ENCODE assay signal across 27 mouse cellular contexts in the genomic region with DNA sequence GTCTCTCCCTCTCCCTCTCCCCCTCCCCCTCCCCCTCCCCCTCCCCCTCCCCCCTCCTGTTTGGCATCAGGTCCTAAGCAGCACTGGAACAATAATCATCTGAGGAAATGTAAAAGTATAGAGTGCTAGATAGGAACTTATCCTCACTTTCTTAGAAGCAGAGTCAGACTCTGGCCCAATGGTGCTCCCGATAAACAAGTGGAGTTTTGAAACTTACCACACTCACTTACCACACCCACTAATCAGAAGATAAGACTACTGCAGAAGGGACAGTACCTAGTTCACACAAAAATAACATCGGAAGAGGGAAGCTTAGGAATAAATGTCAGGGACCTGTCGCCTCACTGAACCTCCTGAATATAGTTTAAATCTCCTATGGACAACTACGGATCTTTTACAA. TPM values are rescaled to one million over a fixed set of nuclear protein-coding genes. Genes with fewer than 3 reads are reported as not detected.
DNase-seq lines count a peak whose midpoint lies in the region; ATAC-seq and TF ChIP-seq lines count a peak whose summit lies in the region.
"Had no signal": no experiment of that assay in that cellular context is flagged by ENCODE, and none has a peak within 500 bp of the region (broad histone marks: within the 10 kb centered on the region; RNA-seq: fewer than 3 reads in every experiment).

No protein-coding gene starts in this region.

- WGBS in stomach, embryonic 14.5 days, result 92% methylated on average over 4 of the region's 4 CpGs
- 85% methylated on average over 4 of the region's 4 CpGs for WGBS in stomach, postnatal 0 days
- WGBS in liver, embryonic 16.5 days (ENCODE audit: insufficient replicate concordance), result 51% methylated on average over 4 of the region's 4 CpGs

- H3K4me1 ChIP-seq in stomach, embryonic 14.5 days (ENCODE audit: control insufficient read depth, insufficient read depth, low read length), result no peaks in the 10 kb centered on the region
- no peaks in the 10 kb centered on the region for H3K4me1 ChIP-seq in stomach, postnatal 0 days (replicated peaks; ENCODE audit: control insufficient read depth, insufficient read depth)
- H3K4me1 ChIP-seq in liver, embryonic 16.5 days (ENCODE audit: control insufficient read depth, low read depth, low read length), result peaks cover 19% of the 10 kb centered on the region
- H3K4me1 ChIP-seq: embryonic facial prominence, embryonic 15.5 days; intestine, embryonic 15.5 days; limb, embryonic 12.5 days had no signal

- no peaks in the 10 kb centered on the region for H3K36me3 ChIP-seq in stomach, embryonic 14.5 days (ENCODE audit: control insufficient read depth, insufficient read depth, low read length)
- no peaks in the 10 kb centered on the region for H3K36me3 ChIP-seq in stomach, postnatal 0 days (ENCODE audit: control insufficient read depth, insufficient read depth, low read length)
- no peaks in the 10 kb centered on the region for H3K36me3 ChIP-seq in liver, embryonic 16.5 days (ENCODE audit: control insufficient read depth, insufficient read depth)
- H3K36me3 ChIP-seq: embryonic facial prominence, embryonic 15.5 days; forebrain, embryonic 10.5 days; intestine, embryonic 15.5 days; limb, embryonic 12.5 days had no signal

- DNase-seq in stomach, postnatal 0 days (ENCODE audit: low spot score), result no peak
- peak; percentile 59 for DNase-seq in liver
- DNase-seq in thymus, postnatal 14 days, result no peak
- DNase-seq in urinary bladder, postnatal 10 days (ENCODE audit: low spot score), result no peak
- no peak for DNase-seq in thymus, postnatal 4 days
- DNase-seq: adrenal gland, postnatal 10 days; cerebellum, adult 8-10 months; gastrocnemius, postnatal 36 days; heart, adult 2 months; kidney, adult 8-10 months; kidney, postnatal 14 days; layer of hippocampus, postnatal 36 days; lung, adult 2 months; lung, postnatal 14 days; midbrain, embryonic 14.5 days; right cerebral cortex, postnatal 14 days; spleen, adult 18-20 months; thymus, adult 2 months had no signal

- 0 out of 2 replicates have a peak, but pooled peaks have one; percentile 14 for ATAC-seq in stomach, embryonic 14.5 days (ENCODE audit: insufficient number of reproducible peaks, insufficient read depth, low FRiP score, low read depth)
- ATAC-seq in stomach, postnatal 0 days (ENCODE audit: low FRiP score, low TSS enrichment), result no peak
- peak; percentile 86 for ATAC-seq in liver, embryonic 16.5 days (ENCODE audit: low read depth)
- ATAC-seq: forebrain, embryonic 16.5 days; hindbrain, embryonic 16.5 days; intestine, embryonic 15.5 days had no signal

- H3K27me3 ChIP-seq in stomach, embryonic 14.5 days (ENCODE audit: control insufficient read depth, insufficient read depth, low read length), result no peaks in the 10 kb centered on the region
- H3K27me3 ChIP-seq in stomach, postnatal 0 days (ENCODE audit: control insufficient read depth, insufficient read depth, low read length), result no peaks in the 10 kb centered on the region
- H3K27me3 ChIP-seq in liver, embryonic 16.5 days (ENCODE audit: control insufficient read depth, insufficient read depth, low read depth, low read length), result no peaks in the 10 kb centered on the region
- H3K27me3 ChIP-seq: embryonic facial prominence, embryonic 15.5 days; intestine, embryonic 15.5 days; limb, embryonic 12.5 days had no signal

- no peak overlapping the region for H3K4me2 ChIP-seq in stomach, embryonic 14.5 days (replicated peaks; ENCODE audit: low read depth, low read length)
- H3K4me2 ChIP-seq in stomach, postnatal 0 days (replicated peaks; ENCODE audit: low read depth), result no peak overlapping the region
- 0 out of 2 replicates have a peak overlapping the region, but pooled peaks have one; percentile 24 for H3K4me2 ChIP-seq in liver, embryonic 16.5 days (ENCODE audit: low read depth, low read length)
- H3K4me2 ChIP-seq: embryonic facial prominence, embryonic 15.5 days; intestine, embryonic 15.5 days; limb, embryonic 12.5 days had no signal

- H3K4me3 ChIP-seq in stomach, embryonic 14.5 days (ENCODE audit: low read depth, low read length), result no peak overlapping the region
- no peak overlapping the region for H3K4me3 ChIP-seq in stomach, postnatal 0 days (ENCODE audit: low read depth, low read length)
- no peak overlapping the region for H3K4me3 ChIP-seq in liver, embryonic 16.5 days (ENCODE audit: low read depth, low read length)
- H3K4me3 ChIP-seq: embryonic facial prominence, embryonic 15.5 days; forebrain, embryonic 10.5 days; heart, adult 2 months; intestine, embryonic 15.5 days; limb, embryonic 12.5 days had no signal

- H3K9ac ChIP-seq in stomach, embryonic 14.5 days (replicated peaks; ENCODE audit: low read depth, low read length), result no peak overlapping the region
- no peak overlapping the region for H3K9ac ChIP-seq in stomach, postnatal 0 days (ENCODE audit: low read length)
- H3K9ac ChIP-seq in liver, embryonic 16.5 days (ENCODE audit: low read depth, low read length), result no peak overlapping the region
- H3K9ac ChIP-seq: embryonic facial prominence, embryonic 15.5 days; intestine, embryonic 15.5 days; limb, embryonic 12.5 days had no signal

- H3K9me3 ChIP-seq in stomach, embryonic 14.5 days (ENCODE audit: control insufficient read depth, low read depth, low read length), result no peaks in the 10 kb centered on the region
- no peaks in the 10 kb centered on the region for H3K9me3 ChIP-seq in stomach, postnatal 0 days (ENCODE audit: control insufficient read depth, low read length)
- no peaks in the 10 kb centered on the region for H3K9me3 ChIP-seq in liver, embryonic 16.5 days (replicated peaks; ENCODE audit: control insufficient read depth, low read length)
- H3K9me3 ChIP-seq: embryonic facial prominence, embryonic 15.5 days; forebrain, embryonic 10.5 days; intestine, embryonic 15.5 days; limb, embryonic 12.5 days had no signal

- no peak overlapping the region for H3K27ac ChIP-seq in stomach, embryonic 14.5 days (ENCODE audit: low read length)
- H3K27ac ChIP-seq in stomach, postnatal 0 days (replicated peaks), result no peak overlapping the region
- peak overlapping the region; percentile 85 for H3K27ac ChIP-seq in liver, embryonic 16.5 days (ENCODE audit: low read length)
- H3K27ac ChIP-seq: embryonic facial prominence, embryonic 15.5 days; forebrain, embryonic 10.5 days; heart, adult 2 months; intestine, embryonic 15.5 days; limb, embryonic 12.5 days had no signal

- TF ChIP-seq EP300 in stomach, postnatal 0 days (optimal IDR thresholded peaks at IDR 0.05), result no peak

- no peak for TF ChIP-seq CTCF in stomach, postnatal 0 days (IDR thresholded peaks at IDR 0.05; ENCODE audit: low read depth)

RNA-seq across cellular contexts. Expression of gene Bex4, which starts 3.2 kb away (rescaled TPM):
- 108 and 121 TPM in 2 replicates for polyA plus RNA-seq in stomach, embryonic 14.5 days (2014; fragmentation: Nextera tagmentation; extraction: Ambion mirVana)
- 27.7 and 28.7 TPM in 2 replicates for polyA plus RNA-seq in stomach, postnatal 0 days (2015; fragmentation: Nextera tagmentation; extraction: Ambion mirVana)
- 131 and 159 TPM in 2 replicates for polyA plus RNA-seq in liver, embryonic 16.5 days (2015; fragmentation: Nextera tagmentation; extraction: Ambion mirVana)
- polyA plus RNA-seq: thymus, adult 2 months had no signal

RNA-seq across cellular contexts. Expression of gene Tceal8, which starts 36.6 kb away (rescaled TPM):
- 201 and 204 TPM in 2 replicates for polyA plus RNA-seq in stomach, embryonic 14.5 days (2014; fragmentation: Nextera tagmentation; extraction: Ambion mirVana)
- 108 and 118 TPM in 2 replicates for polyA plus RNA-seq in stomach, postnatal 0 days (2015; fragmentation: Nextera tagmentation; extraction: Ambion mirVana)
- 170 and 186 TPM in 2 replicates for polyA plus RNA-seq in liver, embryonic 16.5 days (2015; fragmentation: Nextera tagmentation; extraction: Ambion mirVana)

RNA-seq across cellular contexts. Expression of gene Nxf3, which starts 50.5 kb away (rescaled TPM):
- polyA plus RNA-seq in stomach, embryonic 14.5 days (2014; fragmentation: Nextera tagmentation; extraction: Ambion mirVana), result 0.34 TPM in 1 of 2 replicates, not detected in the other
- 0.06 TPM in 1 of 2 replicates, not detected in the other for polyA plus RNA-seq in stomach, postnatal 0 days (2015; fragmentation: Nextera tagmentation; extraction: Ambion mirVana)
- 0.14 and 0.25 TPM in 2 replicates for polyA plus RNA-seq in liver, embryonic 16.5 days (2015; fragmentation: Nextera tagmentation; extraction: Ambion mirVana)
- polyA plus RNA-seq: embryonic facial prominence, embryonic 15.5 days; forebrain, embryonic 10.5 days; hindbrain, embryonic 16.5 days; intestine, embryonic 15.5 days; limb, embryonic 12.5 days; midbrain, embryonic 14.5 days; neural tube, embryonic 11.5 days had no signal
